Mouse (Mus musculus): ENCODE data around the gene Tram2. TPM values are rescaled to one million over a fixed set of nuclear protein-coding genes. Genes with fewer than 3 reads are reported as not detected.

Tram2 gene
- polyA plus RNA-seq, 2 experiments from 2014 or later: 8.0 to 8.9 TPM

GRCm38 (mm10) chr1:21067536-21068221 lies 11.3 kb downstream of the Tram2 start:
- no peak for ATAC-seq

- ATAC-seq: peak; percentile 84
These were observed 14.9 kb downstream of the Tram2 start for GRCm38 (mm10) chr1:21064153-21064552.

- no peak for ATAC-seq
These were observed 19.5 kb downstream of the Tram2 start for GRCm38 (mm10) chr1:21059385-21060109.

- no peak for ATAC-seq
These were observed 26.0 kb downstream of the Tram2 start for GRCm38 (mm10) chr1:21053009-21053408.

GRCm38 (mm10) chr1:21052608-21053007 lies 26.4 kb downstream of the Tram2 start:
- no peak for ATAC-seq

GRCm38 (mm10) chr1:21052132-21052545 lies 26.9 kb downstream of the Tram2 start:
- ATAC-seq: peak; percentile 73

GRCm38 (mm10) chr1:21049005-21049404 lies 30.0 kb downstream of the Tram2 start:
- no peak for ATAC-seq

GRCm38 (mm10) chr1:21048402-21048801 lies 30.6 kb downstream of the Tram2 start:
- no peak for ATAC-seq

- no peak for ATAC-seq
These were observed 36.6 kb downstream of the Tram2 start for GRCm38 (mm10) chr1:21042461-21042860.

- no peak for ATAC-seq
These were observed 38.3 kb downstream of the Tram2 start for GRCm38 (mm10) chr1:21040610-21041326.

GRCm38 (mm10) chr1:21040173-21040572 lies 38.9 kb downstream of the Tram2 start:
- ATAC-seq: no peak

GRCm38 (mm10) chr1:21039564-21039963 lies 39.5 kb downstream of the Tram2 start:
- no peak for ATAC-seq

- no peak for ATAC-seq
These were observed 41.0 kb downstream of the Tram2 start for GRCm38 (mm10) chr1:21037881-21038601.

- no peak for ATAC-seq
These were observed 43.2 kb downstream of the Tram2 start for GRCm38 (mm10) chr1:21035878-21036277.

- no peak for ATAC-seq
These were observed 45.3 kb downstream of the Tram2 start for GRCm38 (mm10) chr1:21033792-21034119.

- ATAC-seq: no peak
These were observed 45.8 kb downstream of the Tram2 start for GRCm38 (mm10) chr1:21033065-21033791.

- ATAC-seq: no peak
These were observed 47.4 kb downstream of the Tram2 start for GRCm38 (mm10) chr1:21031650-21032049.

- no peak for ATAC-seq
These were observed 50.0 kb downstream of the Tram2 start for GRCm38 (mm10) chr1:21029000-21029399.

- ATAC-seq: no peak
These were observed 52.5 kb downstream of the Tram2 start for GRCm38 (mm10) chr1:21026534-21026933.

GRCm38 (mm10) chr1:21025203-21025602 lies 53.8 kb downstream of the Tram2 start:
- ATAC-seq: no peak

- no peak for ATAC-seq
These were observed 55.9 kb downstream of the Tram2 start for GRCm38 (mm10) chr1:21023101-21023500.

- no peak for ATAC-seq
These were observed 64.6 kb downstream of the Tram2 start for GRCm38 (mm10) chr1:21014463-21014862.
